Comparison of ENCODE assay signal across 8 mouse cellular contexts in genomic region chr4:21776091-21776945, GRCm38 (mm10). TPM values are rescaled to one million over a fixed set of nuclear protein-coding genes. Genes with fewer than 3 reads are reported as not detected.
A peak's percentile ranks its signal among the peaks of the same experiment; 100 is the strongest.
DNase-seq lines count a peak whose midpoint lies in the region; ATAC-seq and TF ChIP-seq lines count a peak whose summit lies in the region.

No protein-coding gene starts in this region.

- TF ChIP-seq CTCF in liver, postnatal 0 days (IDR thresholded peaks at IDR 0.05; ENCODE audit: low read depth) = no peak
- no peak for TF ChIP-seq CTCF in testis, adult 2 months (IDR thresholded peaks at IDR 0.05; ENCODE audit: control insufficient read depth, insufficient read depth, insufficient replicate concordance, low read depth, low read length)

- H3K4me3 ChIP-seq in ES-E14 (ENCODE audit: insufficient read depth in 1 of 2, low read depth in 1 of 2, low read length in 2 of 2, poor library complexity in 1 of 2, severe bottlenecking in 1 of 2) = peak overlapping the region; percentile 89 to 97
- H3K4me3 ChIP-seq in forebrain, embryonic 14.5 days (ENCODE audit: low read depth, low read length) = peak overlapping the region; percentile 84
- H3K4me3 ChIP-seq in liver, postnatal 0 days (ENCODE audit: low read depth, low read length) = peak overlapping the region; percentile 73
- peak overlapping the region; percentile 48 for H3K4me3 ChIP-seq in neural tube, embryonic 14.5 days (ENCODE audit: low read depth, low read length)
- H3K4me3 ChIP-seq in testis, adult 2 months (ENCODE audit: control insufficient read depth, low read depth, low read length) = peak overlapping the region; percentile 94

- intact Hi-C loops in heart, postnatal 14 days (cut with DNase I) = loop anchor here (5.0 kb wide), 1 partner anchor 49 kb away; the partner anchor contains the start of gene Ccnc

- H3K9ac ChIP-seq in ES-E14 (ENCODE audit: insufficient read depth, low read depth, low read length, poor library complexity, severe bottlenecking) = peak overlapping the region; percentile 91
- H3K9ac ChIP-seq in forebrain, embryonic 14.5 days (ENCODE audit: low read length) = peak overlapping the region; percentile 88
- peak overlapping the region; percentile 80 for H3K9ac ChIP-seq in liver, postnatal 0 days (replicated peaks)
- H3K9ac ChIP-seq in neural tube, embryonic 14.5 days (replicated peaks; ENCODE audit: low read depth, low read length) = peak overlapping the region; percentile 57

- H3K4me1 ChIP-seq in ES-E14 (ENCODE audit: control insufficient read depth in 2 of 2, insufficient read depth in 2 of 2, low read length in 2 of 2, poor library complexity in 1 of 2) = peaks cover 0 to 8% of the 10 kb centered on the region in 2 experiments; a peak in 1 of 4 replicates
- peaks cover 4% of the 10 kb centered on the region; the same call in 1 of the 2 replicates for H3K4me1 ChIP-seq in forebrain, embryonic 14.5 days (ENCODE audit: control insufficient read depth, insufficient read depth, low read length)
- H3K4me1 ChIP-seq in liver, postnatal 0 days (ENCODE audit: insufficient read depth) = peaks cover 12% of the 10 kb centered on the region
- H3K4me1 ChIP-seq in neural tube, embryonic 14.5 days (ENCODE audit: control insufficient read depth, insufficient read depth, low read length) = peaks cover 3% of the 10 kb centered on the region; the same call in 1 of the 2 replicates
- H3K4me1 ChIP-seq in testis, adult 2 months (ENCODE audit: control insufficient read depth, insufficient read depth, low read length) = peaks cover 3% of the 10 kb centered on the region

- TF ChIP-seq POLR2A in testis, adult 2 months (IDR thresholded peaks at IDR 0.05; ENCODE audit: control insufficient read depth, low read depth, low read length) = peak; percentile 74

- peak overlapping the region; percentile 67 for H3K4me2 ChIP-seq in forebrain, embryonic 14.5 days (ENCODE audit: low read length)
- peak overlapping the region; percentile 86 for H3K4me2 ChIP-seq in liver, postnatal 0 days (ENCODE audit: low read depth, low read length)
- peak overlapping the region; percentile 55 for H3K4me2 ChIP-seq in neural tube, embryonic 14.5 days (ENCODE audit: low read depth, low read length)

- H3K9me3 ChIP-seq in ES-E14 (ENCODE audit: control insufficient read depth, insufficient read depth, low read depth, low read length) = no peaks in the 10 kb centered on the region
- no peaks in the 10 kb centered on the region for H3K9me3 ChIP-seq in forebrain, embryonic 14.5 days (replicated peaks; ENCODE audit: control insufficient read depth, low read length)
- no peaks in the 10 kb centered on the region for H3K9me3 ChIP-seq in liver, postnatal 0 days (ENCODE audit: low read length)
- no peaks in the 10 kb centered on the region for H3K9me3 ChIP-seq in neural tube, embryonic 14.5 days (ENCODE audit: control insufficient read depth, low read length)

- peaks cover 3% of the 10 kb centered on the region; the same call in 1 of the 2 replicates for H3K36me3 ChIP-seq in ES-E14 (ENCODE audit: control insufficient read depth, insufficient read depth, low read length, poor library complexity, severe bottlenecking)
- peaks cover 3% of the 10 kb centered on the region for H3K36me3 ChIP-seq in forebrain, embryonic 14.5 days (ENCODE audit: control insufficient read depth, insufficient read depth, low read length)
- H3K36me3 ChIP-seq in liver, postnatal 0 days (replicated peaks; ENCODE audit: insufficient read depth, low read length) = peaks cover 8% of the 10 kb centered on the region
- H3K36me3 ChIP-seq in neural tube, embryonic 14.5 days (ENCODE audit: control insufficient read depth, insufficient read depth, low read length) = no peaks in the 10 kb centered on the region; the same call in 1 of the 2 replicates
- H3K36me3 ChIP-seq in testis, adult 2 months (ENCODE audit: control insufficient read depth, insufficient read depth, low read length) = no peaks in the 10 kb centered on the region

- H3K27ac ChIP-seq in ES-E14 (ENCODE audit: insufficient read depth, low read depth, low read length, poor library complexity, severe bottlenecking) = no peak overlapping the region; the same call in 1 of the 2 replicates
- no peak overlapping the region; the same call in 1 of the 2 replicates for H3K27ac ChIP-seq in forebrain, embryonic 14.5 days (ENCODE audit: low read depth, low read length)
- peak overlapping the region; percentile 58 for H3K27ac ChIP-seq in liver, postnatal 0 days (ENCODE audit: low read depth)
- no peak overlapping the region for H3K27ac ChIP-seq in neural tube, embryonic 14.5 days (ENCODE audit: low read depth, low read length)
- H3K27ac ChIP-seq in testis, adult 2 months (ENCODE audit: control insufficient read depth, insufficient read depth, low read depth, low read length) = peak overlapping the region; percentile 68

- TF ChIP-seq EP300 in liver, postnatal 0 days (IDR thresholded peaks at IDR 0.05; ENCODE audit: low read depth) = no peak

- ATAC-seq in forebrain, embryonic 14.5 days = peak; percentile 98
- peak; percentile 97 for ATAC-seq in liver, postnatal 0 days
- ATAC-seq in neural tube, embryonic 14.5 days (ENCODE audit: low read depth) = peak; percentile 98

- WGBS in forebrain, embryonic 14.5 days = under 1% methylated on average over 45 of the region's 46 CpGs
- under 1% methylated on average over 46 of the region's 46 CpGs for WGBS in liver, postnatal 0 days (ENCODE audit: insufficient replicate concordance)
- WGBS in neural tube, embryonic 14.5 days = under 1% methylated on average over 46 of the region's 46 CpGs

- in situ Hi-C loops in ES-E14 (cut with MboI; ENCODE audit: low sequenced_read_pairs in 2 of 2, unreplicated experiment in 2 of 2) = no loop called here

- no peaks in the 10 kb centered on the region for H3K27me3 ChIP-seq in forebrain, embryonic 14.5 days (replicated peaks; ENCODE audit: control insufficient read depth, insufficient read depth, low read length)
- H3K27me3 ChIP-seq in liver, postnatal 0 days (ENCODE audit: insufficient read depth, low read length) = no peaks in the 10 kb centered on the region
- no peaks in the 10 kb centered on the region for H3K27me3 ChIP-seq in neural tube, embryonic 14.5 days (ENCODE audit: control insufficient read depth, insufficient read depth, low read length)
- no peaks in the 10 kb centered on the region for H3K27me3 ChIP-seq in testis, adult 2 months (ENCODE audit: control insufficient read depth, insufficient read depth, low read length)

- DNase-seq in ES-E14 (ENCODE audit: low read depth, low spot score) = peak; percentile 83
- DNase-seq in cerebellum, adult 11-12 months = peak; percentile 89
- peak; percentile 95 for DNase-seq in forebrain, embryonic 14.5 days (ENCODE audit: low spot score)
- DNase-seq in heart, postnatal 14 days = peak; percentile 93 to 94
- DNase-seq in layer of hippocampus, adult 11-12 months (ENCODE audit: low spot score) = peak; percentile 88
- peak; percentile 98 for DNase-seq in liver, postnatal 0 days

TF ChIP-seq in ES-E14, 5 proteins besides CTCF, POLR2A, EP300 and RAD21:
- TF ChIP-seq MAFK (IDR thresholded peaks at IDR 0.05; ENCODE audit: insufficient read depth, low read depth, low read length) (no peak), CHD2 (IDR thresholded peaks at IDR 0.05; ENCODE audit: low read depth, low read length) (no peak), ZNF384 (IDR thresholded peaks at IDR 0.05; ENCODE audit: low read depth, low read length) (no peak), ZC3H11A (IDR thresholded peaks at IDR 0.05; ENCODE audit: borderline replicate concordance, low read depth, low read length) (no peak), HCFC1 (IDR thresholded peaks at IDR 0.05; ENCODE audit: borderline replicate concordance, insufficient read depth, low read length) (no peak)
TF ChIP-seq in ES-E14: peak in this region for 0.

RNA-seq across cellular contexts. Expression of gene Tstd3, which starts 9.3 kb away (rescaled TPM):
- total RNA-seq in ES-E14 (2012; rRNA removed) = 5.0 and 9.3 TPM in 2 replicates
- polyA plus RNA-seq in forebrain, embryonic 14.5 days (2014; fragmentation: Nextera tagmentation; extraction: Ambion mirVana) = 16.5 and 17.1 TPM in 2 replicates
- 10 to 100 TPM; 12.5 TPM for total RNA-seq in heart, postnatal 14 days (2021)
- polyA plus RNA-seq in liver, postnatal 0 days (2015; fragmentation: Nextera tagmentation; extraction: Ambion mirVana) = 16.6 and 19.2 TPM in 2 replicates
- polyA plus RNA-seq in neural tube, embryonic 14.5 days (2014; fragmentation: Nextera tagmentation; extraction: Ambion mirVana) = 22.4 and 25.3 TPM in 2 replicates
- polyA plus RNA-seq in testis, adult 2 months (2012; rRNA removed) = 1.9 and 2.8 TPM in 2 replicates

RNA-seq across cellular contexts. Expression of gene Usp45, which starts 9.4 kb away (rescaled TPM):
- total RNA-seq in ES-E14 (2012; rRNA removed) = 25.4 and 28.3 TPM in 2 replicates
- polyA plus RNA-seq in forebrain, embryonic 14.5 days (2014; fragmentation: Nextera tagmentation; extraction: Ambion mirVana) = 8.7 and 10.4 TPM in 2 replicates
- total RNA-seq in heart, postnatal 14 days (2021) = 10 to 100 TPM; 12.6 to 17.1 TPM
- polyA plus RNA-seq in liver, postnatal 0 days (2015; fragmentation: Nextera tagmentation; extraction: Ambion mirVana) = 3.5 and 5.0 TPM in 2 replicates
- polyA plus RNA-seq in neural tube, embryonic 14.5 days (2014; fragmentation: Nextera tagmentation; extraction: Ambion mirVana) = 7.3 and 9.6 TPM in 2 replicates
- polyA plus RNA-seq in testis, adult 2 months (2012; rRNA removed) = 6.4 and 7.1 TPM in 2 replicates

RNA-seq across cellular contexts. Expression of gene Ccnc, which starts 48.8 kb away (rescaled TPM):
- total RNA-seq in ES-E14 (2012; rRNA removed) = 26.7 and 34.2 TPM in 2 replicates
- polyA plus RNA-seq in forebrain, embryonic 14.5 days (2014; fragmentation: Nextera tagmentation; extraction: Ambion mirVana) = 74.5 and 79.6 TPM in 2 replicates
- 10 to 100 TPM; 13.7 to 17.2 TPM for total RNA-seq in heart, postnatal 14 days (2021)
- polyA plus RNA-seq in liver, postnatal 0 days (2015; fragmentation: Nextera tagmentation; extraction: Ambion mirVana) = 12.7 and 13.9 TPM in 2 replicates
- 71.5 and 76.5 TPM in 2 replicates for polyA plus RNA-seq in neural tube, embryonic 14.5 days (2014; fragmentation: Nextera tagmentation; extraction: Ambion mirVana)
- polyA plus RNA-seq in testis, adult 2 months (2012; rRNA removed) = 5.8 and 9.7 TPM in 2 replicates

Comparison
In these comparisons a context has a peak if more than half of its experiments do, and no peak if none do; other contexts are left out.
1. H3K27ac ChIP-seq: peak in liver, postnatal 0 days (single experiment) and testis, adult 2 months (single experiment); none in ES-E14 (single experiment), forebrain, embryonic 14.5 days (single experiment) and neural tube, embryonic 14.5 days (single experiment).
2. Peak in every context shown above with its lines, with median percentiles within 50 percentile points of each other: DNase-seq, H3K4me3 ChIP-seq, H3K9ac ChIP-seq, ATAC-seq and H3K4me2 ChIP-seq.